Mouse (Mus musculus) liver, adult 2 months (tissue): ENCODE measurements around the gene Irgm1.

ENCODE experiments used
- CTCF ChIP-seq: fragments of 200-500 bp; IDR thresholded peaks from 2 replicates; pipeline ENCODE4 v1.5.1; 2011; ENCODE audit warnings: low read depth, low read length, control low read depth
- POLR2A ChIP-seq: fragments of 200-500 bp; IDR thresholded peaks from 2 replicates; pipeline ENCODE4 v1.6.1; 2011; ENCODE audit warnings: low read length, control low read depth; ENCODE audit not compliant: insufficient read depth; ENCODE audit errors: extremely low read depth

GRCm38 (mm10) chr11:48870781-48871180 lies 702 bp downstream of the Irgm1 start:
- TF ChIP-seq POLR2A, result no peak
- TF ChIP-seq CTCF, result no peak
